Comparison of ENCODE assay signal across 17 mouse cellular contexts in genomic region chr17:50260856-50261255, GRCm38 (mm10). TPM values are rescaled to one million over a fixed set of nuclear protein-coding genes. Genes with fewer than 3 reads are reported as not detected.
"Had no signal": no experiment of that assay in that cellular context is flagged by ENCODE, and none has a peak within 500 bp of the region (broad histone marks: within the 10 kb centered on the region; RNA-seq: fewer than 3 reads in every experiment).

No protein-coding gene starts in this region.

- DNase-seq: kidney, adult 18-20 months; kidney, adult 9 months; kidney, postnatal 14 days; kidney, postnatal 4 days; layer of hippocampus, adult 9-11 months; liver, embryonic 13.5 days; lung, adult 2 months; lung, postnatal 14 days; lung, postnatal 4 days; retina, postnatal 1 day; right cerebral cortex, postnatal 25 days; spleen, adult 18-20 months; thymus, postnatal 25 days had no signal

RNA-seq across cellular contexts. Expression of gene Dazl, which starts 32.6 kb away (rescaled TPM):
- total RNA-seq: megakaryocyte progenitor cell, adult 5-6 weeks; monocyte, adult 5-6 weeks had no signal
- polyA plus RNA-seq: liver, adult 2 months; lung, adult 2 months; myocyte had no signal
